Mouse (Mus musculus): ENCODE data around the gene 2300002M23Rik. TPM values are rescaled to one million over a fixed set of nuclear protein-coding genes. Genes with fewer than 3 reads are reported as not detected.

The 2300002M23Rik gene
- not detected in 2 replicates for polyA plus RNA-seq (2015; fragmentation: Nextera tagmentation; extraction: Ambion mirVana)

GRCm38 (mm10) chr17:35567150-35567549 lies at the start of gene 2300002M23Rik:
Gene 2300002M23Rik (plus strand): TSS chr17:35567450.
- no peak within 1 kb of the TSS for H3K4me2 ChIP-seq (ENCODE audit: low read length)
- H3K9ac ChIP-seq (ENCODE audit: low read depth, low read length) = no peak within 1 kb of the TSS
- WGBS = 52% methylated on average over 3 of the region's 3 CpGs
- H3K4me3 ChIP-seq (ENCODE audit: low read depth, low read length) = no peak within 1 kb of the TSS
- no peak for ATAC-seq
- H3K4me1 ChIP-seq (ENCODE audit: control insufficient read depth, insufficient read depth, low read length) = peaks cover 7% of the 10 kb centered on the region; the same call in 1 of the 2 replicates
- no peaks in the 10 kb centered on the region for H3K36me3 ChIP-seq (ENCODE audit: control insufficient read depth, insufficient read depth, low read length)
- peaks cover 11% of the 10 kb centered on the region for H3K27me3 ChIP-seq (ENCODE audit: control insufficient read depth, insufficient read depth, low read depth, low read length)
- no peaks in the 10 kb centered on the region for H3K9me3 ChIP-seq (replicated peaks; ENCODE audit: control insufficient read depth, low read length, poor library complexity, severe bottlenecking)
- H3K27ac ChIP-seq (ENCODE audit: low read length) = no peak within 1 kb of the TSS

DNA sequence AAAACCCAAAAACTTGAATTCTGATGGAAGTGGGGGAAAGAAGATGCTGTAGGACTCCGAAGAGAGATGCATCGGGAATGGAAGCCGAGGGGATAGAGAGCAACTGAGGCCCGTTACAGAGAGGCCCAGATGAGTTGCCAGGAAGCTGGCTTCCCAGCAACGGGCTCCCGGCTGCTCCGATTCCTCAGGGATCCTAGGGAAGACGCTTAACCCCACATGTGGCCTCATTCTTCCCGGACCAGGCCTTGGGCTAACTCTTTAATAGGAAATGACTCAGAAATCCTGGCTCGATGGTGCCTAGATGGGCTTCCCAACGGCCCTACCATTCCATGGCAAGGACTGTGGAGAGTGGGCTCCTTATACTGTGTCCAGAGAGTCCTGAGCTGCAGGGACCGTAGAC lies 49.7 kb upstream of the 2300002M23Rik start:
- H3K27ac ChIP-seq (ENCODE audit: low read length) = no peak overlapping the region

GRCm38 (mm10) chr17:35524354-35524753 lies 42.9 kb upstream of the 2300002M23Rik start:
- Histone ChIP-seq H3K4me2 (ENCODE audit: low read length) (no peak overlapping the region), H3K9me3 (replicated peaks; ENCODE audit: control insufficient read depth, low read length, poor library complexity, severe bottlenecking) (no peaks in the 10 kb centered on the region), H3K36me3 (ENCODE audit: control insufficient read depth, insufficient read depth, low read length) (no peaks in the 10 kb centered on the region), H3K27ac (ENCODE audit: low read length) (no peak overlapping the region), H3K9ac (ENCODE audit: low read depth, low read length) (no peak overlapping the region), H3K4me1 (ENCODE audit: control insufficient read depth, insufficient read depth, low read length) (no peaks in the 10 kb centered on the region), H3K27me3 (ENCODE audit: control insufficient read depth, insufficient read depth, low read depth, low read length) (no peaks in the 10 kb centered on the region), H3K4me3 (ENCODE audit: low read depth, low read length) (no peak overlapping the region)
- WGBS = 90% methylated on average over 9 of the region's 9 CpGs
- ATAC-seq = no peak

More for the DNA sequence above, 49.7 kb upstream of the 2300002M23Rik start:
- Histone ChIP-seq H3K9me3 (replicated peaks; ENCODE audit: control insufficient read depth, low read length, poor library complexity, severe bottlenecking) (no peaks in the 10 kb centered on the region), H3K4me1 (ENCODE audit: control insufficient read depth, insufficient read depth, low read length) (peaks cover 10% of the 10 kb centered on the region; the same call in 1 of the 2 replicates), H3K36me3 (ENCODE audit: control insufficient read depth, insufficient read depth, low read length) (no peaks in the 10 kb centered on the region), H3K27me3 (ENCODE audit: control insufficient read depth, insufficient read depth, low read depth, low read length) (no peaks in the 10 kb centered on the region), H3K9ac (ENCODE audit: low read depth, low read length) (peak overlapping the region; percentile 18; the same call in 1 of the 2 replicates), H3K4me2 (ENCODE audit: low read length) (peak overlapping the region; percentile 96), H3K4me3 (ENCODE audit: low read depth, low read length) (peak overlapping the region; percentile 63)
- WGBS = 8% methylated on average over 12 of the region's 12 CpGs
- no peak for ATAC-seq

GRCm38 (mm10) chr17:35526644-35527043 lies 40.6 kb upstream of the 2300002M23Rik start:
- no peak overlapping the region for H3K27ac ChIP-seq (ENCODE audit: low read length)
- H3K4me3 ChIP-seq (ENCODE audit: low read depth, low read length) = no peak overlapping the region
- H3K9me3 ChIP-seq (replicated peaks; ENCODE audit: control insufficient read depth, low read length, poor library complexity, severe bottlenecking) = no peaks in the 10 kb centered on the region
- H3K36me3 ChIP-seq (ENCODE audit: control insufficient read depth, insufficient read depth, low read length) = no peaks in the 10 kb centered on the region
- no peak overlapping the region for H3K9ac ChIP-seq (ENCODE audit: low read depth, low read length)
- no peaks in the 10 kb centered on the region for H3K4me1 ChIP-seq (ENCODE audit: control insufficient read depth, insufficient read depth, low read length)
- no peaks in the 10 kb centered on the region for H3K27me3 ChIP-seq (ENCODE audit: control insufficient read depth, insufficient read depth, low read depth, low read length)
- WGBS = 75% methylated on average over 8 of the region's 8 CpGs
- no peak for ATAC-seq
- no peak overlapping the region for H3K4me2 ChIP-seq (ENCODE audit: low read length)

DNA sequence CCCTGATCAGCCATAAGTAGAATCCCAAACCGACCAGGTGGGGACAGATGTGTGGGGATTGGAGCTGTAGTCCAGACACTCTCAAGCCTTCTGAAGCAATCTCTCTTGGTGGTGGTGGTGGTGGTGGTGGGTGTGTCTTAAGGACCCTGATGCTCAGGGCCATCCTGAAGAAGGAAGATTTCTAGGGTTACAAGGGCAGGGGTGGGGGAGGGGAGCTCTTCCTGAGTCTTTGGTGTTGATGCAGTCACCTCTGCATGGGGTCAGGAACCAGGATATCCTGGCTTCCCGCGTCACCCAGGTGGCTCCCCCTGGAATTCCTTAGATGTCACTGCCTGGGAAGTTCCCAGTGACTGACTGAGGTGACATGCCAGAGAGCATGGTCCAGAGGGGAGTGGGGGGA lies 34.9 kb upstream of the 2300002M23Rik start:
- 20% methylated on average over 3 of the region's 3 CpGs for WGBS
- Histone ChIP-seq H3K9ac (ENCODE audit: low read depth, low read length) (no peak overlapping the region), H3K27me3 (ENCODE audit: control insufficient read depth, insufficient read depth, low read depth, low read length) (no peaks in the 10 kb centered on the region), H3K9me3 (replicated peaks; ENCODE audit: control insufficient read depth, low read length, poor library complexity, severe bottlenecking) (no peaks in the 10 kb centered on the region), H3K4me2 (ENCODE audit: low read length) (no peak overlapping the region), H3K4me1 (ENCODE audit: control insufficient read depth, insufficient read depth, low read length) (no peaks in the 10 kb centered on the region), H3K36me3 (ENCODE audit: control insufficient read depth, insufficient read depth, low read length) (no peaks in the 10 kb centered on the region), H3K27ac (ENCODE audit: low read length) (no peak overlapping the region), H3K4me3 (ENCODE audit: low read depth, low read length) (no peak overlapping the region)
- no peak for ATAC-seq

DNA sequence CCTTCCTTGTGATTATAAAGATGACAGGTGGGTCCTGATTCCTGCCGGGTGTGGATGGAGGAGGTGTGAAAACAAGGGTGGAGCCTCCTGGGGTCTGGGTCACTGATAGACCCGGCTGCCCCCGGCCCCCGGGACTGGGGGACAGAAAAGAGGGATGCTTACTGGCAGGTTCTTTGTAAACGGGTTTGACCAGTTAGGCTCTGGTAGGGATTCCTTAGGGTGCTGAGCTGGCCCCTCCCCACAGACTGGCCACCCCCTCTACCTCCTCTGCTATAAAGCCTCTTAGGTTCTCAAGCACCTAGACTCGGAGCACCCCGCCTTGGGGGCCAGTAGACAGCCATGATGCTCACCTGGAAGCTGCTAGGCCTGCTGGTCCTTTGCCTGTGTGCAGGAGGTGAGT lies 34.3 kb upstream of the 2300002M23Rik start, which contains the start of gene Psors1c2:
Gene Psors1c2, plus strand, starts transcription at position 301 of the 400 bp plus-strand sequence.
- H3K4me2 ChIP-seq (ENCODE audit: low read length) = no peak within 1 kb of the TSS
- 61% methylated on average over 7 of the region's 7 CpGs for WGBS

GRCm38 (mm10) chr17:35534343-35534742 lies 32.9 kb upstream of the 2300002M23Rik start:
- H3K4me3 ChIP-seq (ENCODE audit: low read depth, low read length) = no peak overlapping the region
- H3K27me3 ChIP-seq (ENCODE audit: control insufficient read depth, insufficient read depth, low read depth, low read length) = no peaks in the 10 kb centered on the region
- no peak overlapping the region for H3K27ac ChIP-seq (ENCODE audit: low read length)
- 8% methylated on average over 6 of the region's 6 CpGs for WGBS
- no peaks in the 10 kb centered on the region for H3K9me3 ChIP-seq (replicated peaks; ENCODE audit: control insufficient read depth, low read length, poor library complexity, severe bottlenecking)
- no peaks in the 10 kb centered on the region for H3K36me3 ChIP-seq (ENCODE audit: control insufficient read depth, insufficient read depth, low read length)
- H3K9ac ChIP-seq (ENCODE audit: low read depth, low read length) = no peak overlapping the region
- ATAC-seq = peak; percentile 73
- H3K4me2 ChIP-seq (ENCODE audit: low read length) = no peak overlapping the region
- no peaks in the 10 kb centered on the region for H3K4me1 ChIP-seq (ENCODE audit: control insufficient read depth, insufficient read depth, low read length)

More for the DNA sequence above, 34.3 kb upstream of the 2300002M23Rik start, which contains the start of gene Psors1c2:
- no peak for ATAC-seq
- Histone ChIP-seq H3K36me3 (ENCODE audit: control insufficient read depth, insufficient read depth, low read length) (no peaks in the 10 kb centered on the region), H3K27me3 (ENCODE audit: control insufficient read depth, insufficient read depth, low read depth, low read length) (no peaks in the 10 kb centered on the region), H3K27ac (ENCODE audit: low read length) (no peak within 1 kb of the TSS), H3K4me1 (ENCODE audit: control insufficient read depth, insufficient read depth, low read length) (no peaks in the 10 kb centered on the region), H3K9ac (ENCODE audit: low read depth, low read length) (no peak within 1 kb of the TSS), H3K4me3 (ENCODE audit: low read depth, low read length) (no peak within 1 kb of the TSS), H3K9me3 (replicated peaks; ENCODE audit: control insufficient read depth, low read length, poor library complexity, severe bottlenecking) (no peaks in the 10 kb centered on the region)

DNA sequence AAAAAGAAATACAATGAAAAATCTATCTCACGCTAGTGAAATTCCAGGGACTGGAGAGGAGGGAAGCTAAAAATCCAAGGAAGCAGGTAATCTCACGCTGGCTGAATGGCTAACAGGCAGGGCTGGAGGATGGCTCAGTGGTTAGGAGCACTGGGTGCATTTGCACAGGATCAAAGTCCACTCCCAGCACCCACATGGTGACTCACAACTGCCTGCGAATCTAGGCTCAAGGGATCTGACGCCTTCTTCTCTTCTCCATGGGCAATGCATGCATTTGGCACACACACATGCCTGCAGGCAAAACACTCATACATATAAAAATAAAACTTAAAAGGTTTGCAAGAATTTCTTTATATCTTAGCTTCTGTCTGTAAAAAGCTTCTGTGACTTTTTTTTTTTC lies 29.8 kb upstream of the 2300002M23Rik start:
- Histone ChIP-seq H3K27me3 (ENCODE audit: control insufficient read depth, insufficient read depth, low read depth, low read length) (no peaks in the 10 kb centered on the region), H3K4me1 (ENCODE audit: control insufficient read depth, insufficient read depth, low read length) (no peaks in the 10 kb centered on the region), H3K9me3 (replicated peaks; ENCODE audit: control insufficient read depth, low read length, poor library complexity, severe bottlenecking) (no peaks in the 10 kb centered on the region), H3K4me3 (ENCODE audit: low read depth, low read length) (no peak overlapping the region), H3K27ac (ENCODE audit: low read length) (no peak overlapping the region), H3K4me2 (ENCODE audit: low read length) (no peak overlapping the region), H3K36me3 (ENCODE audit: control insufficient read depth, insufficient read depth, low read length) (no peaks in the 10 kb centered on the region), H3K9ac (ENCODE audit: low read depth, low read length) (no peak overlapping the region)
- no peak for ATAC-seq
- WGBS = 87% methylated on average over 4 of the region's 4 CpGs

GRCm38 (mm10) chr17:35538476-35538875 lies 28.8 kb upstream of the 2300002M23Rik start:
- H3K9me3 ChIP-seq (replicated peaks; ENCODE audit: control insufficient read depth, low read length, poor library complexity, severe bottlenecking) = no peaks in the 10 kb centered on the region
- ATAC-seq = no peak
- no peak overlapping the region for H3K4me3 ChIP-seq (ENCODE audit: low read depth, low read length)
- H3K36me3 ChIP-seq (ENCODE audit: control insufficient read depth, insufficient read depth, low read length) = no peaks in the 10 kb centered on the region
- no peaks in the 10 kb centered on the region for H3K27me3 ChIP-seq (ENCODE audit: control insufficient read depth, insufficient read depth, low read depth, low read length)
- H3K4me2 ChIP-seq (ENCODE audit: low read length) = no peak overlapping the region
- no peak overlapping the region for H3K9ac ChIP-seq (ENCODE audit: low read depth, low read length)
- 90% methylated on average over 1 of the region's 1 CpGs for WGBS
- H3K27ac ChIP-seq (ENCODE audit: low read length) = no peak overlapping the region
- no peaks in the 10 kb centered on the region; the same call in 1 of the 2 replicates for H3K4me1 ChIP-seq (ENCODE audit: control insufficient read depth, insufficient read depth, low read length)

Measured in midbrain, embryonic 16.5 days (tissue).